Mouse (Mus musculus) limb, embryonic 14.5 days (tissue): ENCODE results near the gene Il18r1. TPM values are rescaled to one million over a fixed set of nuclear protein-coding genes. Genes with fewer than 3 reads are reported as not detected.

Experiments
- ATAC-seq: fragments of 200-750 bp; cut with Nextera tagmentation; 2 replicates; pipeline ENCODE4 v1.8.0; 2017; ENCODE audit warnings: low read depth, moderate number of reproducible peaks, moderate TSS enrichment; ENCODE audit not compliant: low FRiP score
- DNase-seq: peaks from one replicate; pipeline ENCODE4 v3.0.0-alpha.2; 2015; ENCODE audit warnings: low spot score
- H3K27ac ChIP-seq: fragments of 300-500 bp; sonication (generic); replicated peaks from 2 replicates; pipeline ENCODE4 v1.5.1; 2014; ENCODE audit warnings: low read depth, mild to moderate bottlenecking, low read length, moderate library complexity, mixed read lengths
- H3K27me3 ChIP-seq: fragments of 300-500 bp; sonication (generic); 2 replicates; pipeline ENCODE4 v1.6.1; 2014; ENCODE audit warnings: low read length, mixed read lengths; ENCODE audit not compliant: control insufficient read depth, insufficient read depth
- H3K36me3 ChIP-seq: fragments of 300-500 bp; sonication (generic); 2 replicates; pipeline ENCODE4 v1.6.1; 2014; ENCODE audit warnings: mild to moderate bottlenecking, low read length, moderate library complexity, mixed read lengths; ENCODE audit not compliant: control insufficient read depth, insufficient read depth
- H3K4me1 ChIP-seq: fragments of 300-500 bp; sonication (generic); 2 replicates; pipeline ENCODE4 v1.6.1; 2014; ENCODE audit warnings: antibody characterized with exemption, low read length, mixed read lengths; ENCODE audit not compliant: control insufficient read depth, insufficient read depth
- H3K4me2 ChIP-seq: fragments of 300-500 bp; sonication (generic); replicated peaks from 2 replicates; pipeline ENCODE4 v1.6.1; 2014; ENCODE audit warnings: low read depth, mild to moderate bottlenecking, low read length, moderate library complexity; ENCODE audit not compliant: severe bottlenecking
- H3K4me3 ChIP-seq: fragments of 300-500 bp; sonication (generic); replicated peaks from 2 replicates; pipeline ENCODE4 v1.5.1; 2014; ENCODE audit warnings: low read length
- H3K9ac ChIP-seq: fragments of 300-500 bp; sonication (generic); 2 replicates; pipeline ENCODE4 v1.6.1; 2014; ENCODE audit warnings: mild to moderate bottlenecking, low read depth, low read length, moderate library complexity; ENCODE audit not compliant: severe bottlenecking
- H3K9me3 ChIP-seq: fragments of 300-500 bp; sonication (generic); 2 replicates; pipeline ENCODE4 v1.6.1; 2016; ENCODE audit warnings: low read length; ENCODE audit not compliant: control insufficient read depth
- POLR2A ChIP-seq: fragments of 200-500 bp; IDR thresholded peaks from 2 replicates; pipeline ENCODE4 v1.8.0; 2012; ENCODE audit warnings: inconsistent platforms, mild to moderate bottlenecking, moderate library complexity, borderline replicate concordance; ENCODE audit not compliant: insufficient read depth, insufficient read length; ENCODE audit errors: extremely low read depth
- WGBS: fragments of 180-500 bp; shearing (Covaris S2); extraction: QIAGEN DNeasy Blood & Tissue Kit; methylation state at CpG from one replicate; pipeline ENCODE4 v1.1.7; 2014; 5-methylcytosine and 5-hydroxymethylcytosine counted together
- polyA plus RNA-seq, 2 experiments: library from polyadenylated mRNA; depleted of rRNA in 1 of 2; stranded (reverse) in 1 of 2; unstranded in 1 of 2; fragments of >200 nt; fragmentation: Nextera tagmentation in 1 of 2; extraction: Ambion mirVana in 1 of 2; gene quantifications; 2 replicates each; pipeline versions ENCODE4 v1.2.1 to v1.2.3; 2012 to 2014

Il18r1 gene
- polyA plus RNA-seq, 2 experiments: 0.29 to 0.34 TPM

DNA sequence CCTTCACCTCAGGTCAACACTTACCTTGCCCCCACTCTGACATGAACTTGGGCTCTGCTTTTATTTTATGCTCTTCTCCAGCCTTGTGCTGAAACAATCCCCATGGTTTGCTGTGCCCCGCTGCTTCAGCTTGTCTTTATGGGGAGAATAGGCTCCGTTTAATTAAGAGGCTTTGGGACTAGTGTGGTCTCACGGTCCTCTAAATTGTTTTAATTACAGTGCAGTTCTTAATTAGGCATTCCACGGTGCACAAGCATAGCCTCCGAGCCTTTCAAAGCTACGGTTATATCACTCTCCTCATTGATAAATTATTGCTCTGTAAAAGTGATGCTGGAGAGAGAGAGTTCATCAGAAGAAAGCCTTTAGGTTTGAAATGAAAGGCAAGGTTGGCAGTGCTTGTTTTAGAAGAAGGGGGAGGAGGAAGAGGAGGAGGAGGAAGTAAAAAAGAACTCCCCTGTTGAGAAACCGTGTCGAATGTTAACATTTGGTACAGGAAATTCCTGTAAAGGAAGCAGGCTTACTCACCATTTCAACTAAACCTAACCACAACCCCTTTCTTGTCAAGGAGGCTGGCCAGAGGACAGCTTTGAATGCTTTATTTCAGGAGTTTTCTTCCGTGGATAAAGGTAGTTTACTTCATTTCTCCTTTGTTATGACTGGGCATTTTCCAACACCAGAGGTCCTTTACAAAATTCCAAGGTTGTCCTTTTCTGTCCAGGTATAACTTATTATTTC lies 49.7 kb downstream of the Il18r1 start, which contains the start of gene Il18rap:
Gene Il18rap (plus strand): TSS at position 512 of the 735 bp plus-strand sequence.
- H3K4me1 ChIP-seq: no peaks in the 10 kb centered on the region
- no peak for ATAC-seq
- no peak for TF ChIP-seq POLR2A
- no peak within 1 kb of the TSS for H3K4me2 ChIP-seq
- WGBS: 17% methylated on average over 9 of the region's 9 CpGs
- no peak for DNase-seq
- no peak within 1 kb of the TSS for H3K9ac ChIP-seq
- no peaks in the 10 kb centered on the region for H3K36me3 ChIP-seq
- H3K27ac ChIP-seq: no peak within 1 kb of the TSS
- no peak within 1 kb of the TSS for H3K4me3 ChIP-seq
- no peaks in the 10 kb centered on the region for H3K27me3 ChIP-seq
- no peaks in the 10 kb centered on the region for H3K9me3 ChIP-seq

DNA sequence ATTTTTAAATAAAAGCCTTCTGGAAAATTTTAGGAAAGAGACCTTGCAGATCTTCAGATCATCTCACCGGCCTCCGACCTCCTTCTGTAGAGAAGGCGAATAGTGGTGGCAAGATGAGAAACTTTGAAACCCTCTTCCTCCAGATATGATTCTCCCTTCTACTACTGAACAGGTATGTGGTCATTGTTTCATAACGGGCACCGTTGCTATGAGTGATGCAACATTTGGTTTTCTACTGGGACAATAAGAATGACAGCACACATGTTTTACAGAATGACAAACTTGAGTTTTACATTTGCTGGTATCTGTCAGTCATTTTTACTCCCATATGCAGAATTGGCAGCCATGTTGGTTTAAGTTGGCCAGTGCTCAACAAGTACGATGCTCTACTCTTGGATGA lies 51.0 kb downstream of the Il18r1 start:
- no peaks in the 10 kb centered on the region for H3K4me1 ChIP-seq
- no peak overlapping the region for H3K4me2 ChIP-seq

DNA sequence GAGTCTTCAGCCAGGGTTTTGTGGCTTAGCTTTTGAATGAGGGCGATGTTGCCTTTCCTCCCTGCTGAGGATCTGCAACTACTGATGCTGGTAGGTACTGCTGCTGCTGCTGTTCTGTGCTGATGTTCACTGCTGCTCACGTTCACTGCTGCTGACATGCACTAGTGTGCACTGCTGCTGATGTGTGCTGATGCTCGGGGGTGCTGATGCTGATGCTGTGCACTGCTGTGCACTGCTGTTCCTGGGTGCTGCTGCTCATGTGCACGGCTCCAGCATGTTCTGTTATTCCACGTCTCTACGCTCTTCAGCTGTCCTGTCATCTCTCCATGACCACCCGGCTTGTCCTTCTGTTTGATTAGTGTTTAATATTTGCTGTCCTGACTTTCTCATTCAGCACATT lies 57.6 kb downstream of the Il18r1 start:
- Histone ChIP-seq H3K9ac (no peak overlapping the region), H3K4me3 (no peak overlapping the region), H3K4me1 (no peaks in the 10 kb centered on the region), H3K36me3 (no peaks in the 10 kb centered on the region), H3K27me3 (no peaks in the 10 kb centered on the region), H3K27ac (no peak overlapping the region), H3K4me2 (no peak overlapping the region), H3K9me3 (no peaks in the 10 kb centered on the region)
- no peak for TF ChIP-seq POLR2A
- no peak for DNase-seq
- 86% methylated on average over 7 of the region's 7 CpGs for WGBS
- ATAC-seq: no peak

More for the DNA sequence above, 51.0 kb downstream of the Il18r1 start:
- Histone ChIP-seq H3K9me3 (no peaks in the 10 kb centered on the region), H3K9ac (no peak overlapping the region), H3K4me3 (no peak overlapping the region), H3K36me3 (no peaks in the 10 kb centered on the region), H3K27me3 (no peaks in the 10 kb centered on the region), H3K27ac (no peak overlapping the region)
- ATAC-seq (no peak), DNase-seq (no peak)
- 93% methylated on average over 6 of the region's 6 CpGs for WGBS
- no peak for TF ChIP-seq POLR2A

- no peak for TF ChIP-seq POLR2A
- Histone ChIP-seq H3K9me3 (no peaks in the 10 kb centered on the region), H3K36me3 (no peaks in the 10 kb centered on the region), H3K9ac (no peak overlapping the region), H3K27ac (no peak overlapping the region), H3K4me3 (no peak overlapping the region), H3K4me2 (no peak overlapping the region), H3K4me1 (no peaks in the 10 kb centered on the region), H3K27me3 (no peaks in the 10 kb centered on the region)
- ATAC-seq (no peak), DNase-seq (no peak)
- 84% methylated on average over 5 of the region's 5 CpGs for WGBS
Measured at GRCm38 (mm10) chr1:40523971-40524722, 58.8 kb downstream of the Il18r1 start.

GRCm38 (mm10) chr1:40529287-40529686 lies 63.9 kb downstream of the Il18r1 start:
- no peak for TF ChIP-seq POLR2A
- no peak for DNase-seq

More at GRCm38 (mm10) chr1:40529287-40529686, 63.9 kb downstream of the Il18r1 start:
- H3K4me2 ChIP-seq: no peak overlapping the region
- H3K27ac ChIP-seq: no peak overlapping the region
- H3K27me3 ChIP-seq: no peaks in the 10 kb centered on the region
- no peak overlapping the region for H3K9ac ChIP-seq
- H3K36me3 ChIP-seq: no peaks in the 10 kb centered on the region
- H3K4me1 ChIP-seq: no peaks in the 10 kb centered on the region
- no peak for ATAC-seq
- H3K9me3 ChIP-seq: no peaks in the 10 kb centered on the region
- 88% methylated on average over 5 of the region's 5 CpGs for WGBS
- no peak overlapping the region for H3K4me3 ChIP-seq
